Mouse (Mus musculus): ENCODE data around the gene Aloxe3. TPM values are rescaled to one million over a fixed set of nuclear protein-coding genes. Genes with fewer than 3 reads are reported as not detected.

Gene Aloxe3
- total RNA-seq, 2 experiments from 2014 or later = 1.1 to 1.6 TPM

DNA sequence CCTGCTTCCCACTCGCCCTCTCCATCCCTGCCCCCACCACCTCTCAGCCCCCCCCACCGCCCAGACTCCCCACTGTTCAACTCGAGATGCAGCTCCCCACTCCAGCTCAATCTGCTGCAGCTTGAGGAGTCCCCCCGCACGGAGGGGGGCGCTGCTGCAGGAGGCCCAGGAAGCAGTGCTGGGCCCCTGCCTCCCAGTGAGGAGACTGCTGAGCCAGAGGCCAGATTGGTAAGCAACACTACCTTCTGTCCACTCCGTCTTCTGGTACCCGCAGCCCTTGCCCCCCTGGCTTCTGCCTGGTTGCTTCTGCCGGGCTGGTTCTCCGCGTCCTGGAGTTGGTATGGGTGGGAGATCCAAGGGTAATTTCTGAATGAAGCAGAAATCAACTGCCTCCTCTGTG, 18.9 kb upstream of the Aloxe3 start:
- DNase-seq (ENCODE audit: low spot score in 2 of 2) = peak in 1 of 2 experiments; percentile 17

DNA sequence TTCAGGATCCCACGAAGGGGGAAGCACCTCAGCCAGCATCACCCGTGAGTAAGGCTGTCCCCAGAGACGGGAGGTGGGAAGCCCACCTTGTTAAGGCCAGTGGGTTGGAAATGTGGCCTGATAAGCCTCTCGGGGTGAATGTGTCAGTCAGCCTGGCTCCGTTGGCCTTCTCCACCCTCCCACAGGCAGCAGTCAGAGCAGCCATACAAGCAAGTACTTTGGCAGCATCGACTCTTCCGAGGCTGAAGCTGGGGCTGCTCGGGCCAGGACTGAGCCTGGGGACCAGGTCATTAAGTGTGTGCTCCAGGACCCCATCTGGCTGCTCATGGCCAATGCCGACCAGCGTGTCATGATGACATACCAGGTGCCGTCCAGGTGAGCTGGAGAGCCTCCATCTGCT, 18.0 kb upstream of the Aloxe3 start:
- DNase-seq (ENCODE audit: low spot score in 2 of 2) = peak in 1 of 2 experiments; percentile 21

- DNase-seq (ENCODE audit: low spot score in 2 of 2) = peak in 1 of 2 experiments; percentile 23
Measured at GRCm38 (mm10) chr11:69108223-69108622, 17.5 kb upstream of the Aloxe3 start.

DNA sequence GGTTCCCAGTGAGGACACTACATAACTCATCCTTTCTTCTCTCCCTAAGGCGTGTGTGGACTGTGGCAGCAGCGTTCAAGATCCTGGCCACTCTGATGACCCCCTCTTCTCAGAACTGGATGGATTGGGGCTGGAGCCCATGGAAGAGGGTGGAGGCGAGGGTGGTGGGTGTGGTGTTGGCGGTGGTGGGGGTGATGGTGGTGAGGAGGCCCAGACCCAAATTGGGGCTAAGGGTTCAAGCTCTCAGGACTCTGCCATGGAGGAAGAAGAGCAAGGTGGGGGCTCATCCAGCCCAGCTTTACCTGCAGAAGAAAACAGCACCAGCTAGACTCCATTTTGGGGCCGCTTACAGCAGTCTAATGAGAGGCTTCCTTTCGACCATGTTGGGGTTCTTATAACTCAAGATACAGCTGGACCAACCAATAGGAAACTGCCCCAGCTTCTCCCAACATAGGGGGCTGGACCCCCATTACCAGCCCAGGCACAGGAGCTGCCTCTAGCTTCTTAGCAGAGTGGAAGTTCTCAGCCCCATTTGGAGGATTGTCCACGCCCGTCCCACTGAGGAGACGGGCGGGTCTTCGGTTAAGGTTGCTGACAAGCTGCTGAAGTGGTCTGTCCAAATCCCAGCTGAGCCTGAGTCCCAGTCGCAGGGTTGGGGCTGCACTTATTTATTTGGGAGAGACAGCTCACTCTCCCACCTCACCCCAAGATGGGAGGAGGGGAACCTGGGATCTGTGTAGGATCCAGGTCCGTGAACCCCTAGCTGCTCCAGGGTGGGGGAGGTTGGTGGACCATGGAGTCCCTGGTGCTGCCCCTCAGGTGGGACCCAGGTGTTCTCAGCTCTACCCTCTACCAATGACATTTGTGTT, 16.4 kb upstream of the Aloxe3 start:
- peak in 1 of 2 experiments; percentile 20 for DNase-seq (ENCODE audit: low spot score in 2 of 2)

DNA sequence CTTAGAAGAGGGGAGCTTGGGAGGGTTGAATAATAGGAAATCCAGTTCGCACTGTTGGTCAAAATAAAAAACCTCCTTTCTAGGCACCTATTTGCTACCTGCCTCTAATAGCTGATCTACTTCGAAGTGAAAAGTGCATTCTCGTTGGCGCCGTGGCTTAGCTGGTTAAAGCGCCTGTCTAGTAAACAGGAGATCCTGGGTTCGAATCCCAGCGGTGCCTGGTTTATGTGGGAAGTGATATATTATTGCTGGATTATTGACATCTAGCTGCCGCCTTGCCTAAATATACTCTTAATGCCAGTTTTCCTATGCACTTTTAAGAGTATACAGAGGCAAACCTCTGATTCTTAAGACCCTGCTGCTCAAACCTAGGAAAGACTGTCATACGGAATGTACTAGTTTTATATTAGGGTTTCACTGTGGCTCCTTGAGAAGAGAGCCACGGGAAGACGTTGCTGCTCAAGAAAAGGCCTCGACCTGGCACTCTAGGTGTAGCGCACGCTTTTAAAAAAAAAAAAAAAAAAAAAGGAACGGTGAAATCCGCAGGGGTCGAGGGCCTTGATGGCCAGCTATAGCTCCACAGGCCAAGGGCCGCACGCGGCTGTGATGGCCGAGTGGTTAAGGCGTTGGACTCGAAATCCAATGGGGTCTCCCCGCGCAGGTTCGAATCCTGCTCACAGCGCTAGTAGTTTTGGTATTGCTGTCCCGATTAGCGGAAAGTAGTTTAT, 15.2 kb upstream of the Aloxe3 start:
- DNase-seq (ENCODE audit: low spot score in 2 of 2) = peak; percentile 95

- DNase-seq (ENCODE audit: low spot score in 2 of 2) = no peak
Measured at GRCm38 (mm10) chr11:69111051-69111810, 14.5 kb upstream of the Aloxe3 start.

DNA sequence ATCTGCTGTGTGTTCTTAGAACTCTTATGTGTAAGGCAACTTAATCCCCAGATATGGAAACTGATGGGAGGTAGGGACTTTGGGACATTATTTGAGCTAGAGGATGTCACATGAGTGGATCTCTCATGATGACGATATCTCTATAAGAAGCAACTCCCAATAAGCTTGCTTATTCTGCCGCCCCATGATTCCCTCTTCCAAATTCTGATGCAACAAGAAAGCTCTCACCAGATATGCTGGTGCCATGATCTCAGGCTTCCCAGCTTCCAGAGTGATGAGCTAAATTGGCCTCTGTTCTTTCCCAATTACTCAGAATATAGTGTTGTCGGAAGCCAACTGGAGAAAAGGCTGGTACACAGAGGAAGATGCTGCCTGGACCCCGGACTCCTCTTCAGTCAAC, 13.8 kb upstream of the Aloxe3 start:
- no peak for DNase-seq (ENCODE audit: low spot score in 2 of 2)

GRCm38 (mm10) chr11:69114018-69114417, 11.7 kb upstream of the Aloxe3 start:
- DNase-seq (ENCODE audit: low spot score in 2 of 2) = no peak

GRCm38 (mm10) chr11:69114621-69115020, 11.1 kb upstream of the Aloxe3 start:
- DNase-seq (ENCODE audit: low spot score in 2 of 2) = no peak

GRCm38 (mm10) chr11:69116843-69117242, 8.9 kb upstream of the Aloxe3 start:
- no peak for DNase-seq (ENCODE audit: low spot score in 2 of 2)

- peak; percentile 69 to 74 for DNase-seq (ENCODE audit: low spot score in 2 of 2)
Measured at GRCm38 (mm10) chr11:69117737-69118695, 7.7 kb upstream of the Aloxe3 start.

- DNase-seq (ENCODE audit: low spot score in 2 of 2) = peak; percentile 91 to 98
Measured at GRCm38 (mm10) chr11:69118765-69119164, 6.9 kb upstream of the Aloxe3 start.

DNA sequence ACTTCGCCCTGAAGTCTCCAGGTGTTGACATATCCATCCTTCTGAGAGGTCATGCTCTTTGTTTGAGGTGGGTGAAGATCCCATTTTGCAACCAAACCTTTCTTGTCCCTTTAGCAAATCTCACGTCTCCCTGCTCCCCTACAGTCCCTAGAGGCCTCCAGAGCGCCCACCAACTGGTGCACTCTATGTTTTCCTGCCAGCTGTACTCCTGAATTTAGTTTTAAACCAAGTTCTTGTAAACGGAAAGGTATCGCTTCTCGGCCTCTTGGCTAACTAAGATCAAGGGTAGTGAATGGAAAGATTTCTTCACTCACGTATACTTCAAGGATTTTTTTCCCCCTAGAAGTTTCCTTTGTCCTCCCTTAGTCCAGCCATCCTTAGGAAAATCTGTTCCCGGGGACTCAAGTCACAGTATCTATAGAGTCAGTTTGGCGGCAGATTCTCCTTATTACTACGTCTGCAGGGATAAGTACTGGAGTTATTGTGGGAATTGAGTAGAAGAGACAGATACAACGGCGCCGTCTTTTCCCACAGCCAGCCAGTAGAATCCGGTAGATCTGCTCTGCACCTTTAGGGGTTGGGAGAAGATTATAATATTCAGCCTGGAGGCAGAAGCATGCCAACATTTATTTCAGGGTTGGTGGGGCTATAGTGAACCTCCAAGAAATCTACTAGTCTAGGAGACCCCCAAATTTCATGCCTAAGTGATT, 6.1 kb upstream of the Aloxe3 start:
- peak in 1 of 2 experiments; percentile 19 for DNase-seq (ENCODE audit: low spot score in 2 of 2)

GRCm38 (mm10) chr11:69120221-69121000, 5.3 kb upstream of the Aloxe3 start, which contains the start of gene Hes7:
Gene Hes7 (plus strand): TSS chr11:69120404.
- no peak for DNase-seq (ENCODE audit: low spot score in 2 of 2)

- peak in 1 of 2 experiments; percentile 47 for DNase-seq (ENCODE audit: low spot score in 2 of 2)
Measured at GRCm38 (mm10) chr11:69121001-69121740, 4.5 kb upstream of the Aloxe3 start.

GRCm38 (mm10) chr11:69121741-69122335, 3.9 kb upstream of the Aloxe3 start:
- DNase-seq (ENCODE audit: low spot score in 2 of 2) = no peak

GRCm38 (mm10) chr11:69122336-69122951, 3.3 kb upstream of the Aloxe3 start, which contains the start of gene 9130213A22Rik:
Gene 9130213A22Rik (minus strand): TSS chr11:69122589.
- DNase-seq (ENCODE audit: low spot score in 2 of 2) = peak; percentile 86

Measured in adrenal gland, adult 18-20 months (tissue).